Mouse (Mus musculus): ENCODE results near the gene Gadd45b. TPM values are rescaled to one million over a fixed set of nuclear protein-coding genes. Genes with fewer than 3 reads are reported as not detected.

Gene Gadd45b
- total RNA-seq, 2 experiments from 2014 or later, result 8.2 to 14.1 TPM

DNA sequence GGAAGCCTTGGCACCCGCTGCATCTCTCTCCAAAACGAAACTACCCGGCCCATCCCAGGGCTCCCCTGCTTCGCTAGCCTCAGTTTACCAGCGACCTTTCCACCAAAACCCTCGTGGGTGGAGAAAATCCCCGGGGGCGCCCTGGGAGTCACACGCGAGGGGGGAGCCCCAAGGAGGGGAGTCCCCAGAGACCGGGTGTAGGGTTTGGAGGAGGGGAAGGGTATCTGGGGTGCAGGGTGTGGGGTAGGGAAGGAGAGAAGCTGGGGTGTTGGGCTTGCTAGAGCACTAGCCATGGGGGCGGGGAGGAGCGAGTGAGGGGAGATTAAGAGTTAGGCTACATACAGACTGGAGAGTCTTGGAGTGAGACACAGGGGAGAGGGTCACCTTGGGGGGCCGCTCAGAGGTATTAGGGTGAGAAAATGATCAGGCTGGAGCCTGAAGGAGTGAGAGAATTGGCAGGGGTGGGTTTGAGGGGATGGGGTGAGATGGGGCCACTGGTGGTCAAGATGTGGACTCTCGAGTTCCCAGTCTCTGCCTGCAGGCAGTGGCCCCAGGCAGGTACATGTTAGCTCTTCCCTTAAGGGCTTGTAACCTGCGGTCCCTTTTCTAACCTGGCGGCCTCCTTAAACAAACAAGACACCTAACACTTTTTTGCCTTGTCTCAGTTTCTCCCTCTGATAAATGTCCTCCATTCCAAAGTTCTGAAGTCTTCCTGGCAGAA lies 3.0 kb downstream of the Gadd45b start:
- intact Hi-C loops (cut with DNase I), result no loop called here
- DNase-seq (ENCODE audit: low spot score), result no peak

DNA sequence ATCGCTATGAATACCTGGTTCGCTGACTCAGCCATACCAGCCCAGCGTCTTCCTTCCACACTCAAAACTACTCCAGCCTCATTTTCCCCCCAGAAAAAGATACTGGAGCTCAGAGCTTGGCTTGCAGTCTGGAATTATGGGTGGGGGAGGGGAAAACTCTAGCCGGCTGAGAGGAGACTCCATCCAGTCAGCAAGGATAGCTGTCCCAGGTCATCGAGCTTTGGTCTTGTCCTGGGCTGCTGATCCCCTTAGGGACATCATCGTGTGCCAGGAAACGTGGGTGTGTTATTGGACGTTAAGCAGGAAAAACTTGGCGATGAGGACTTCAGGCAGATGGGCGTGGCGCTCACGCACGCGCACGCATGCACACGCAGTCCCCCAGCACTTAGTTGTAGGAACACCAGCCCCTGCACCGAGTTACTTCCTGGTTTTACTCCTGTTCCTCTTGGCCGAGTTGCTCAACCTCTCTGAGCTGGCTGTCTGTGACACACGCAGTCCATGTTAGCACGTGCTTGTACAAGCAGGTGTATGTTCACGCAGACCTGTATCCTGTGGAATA lies 3.6 kb downstream of the Gadd45b start:
- DNase-seq (ENCODE audit: low spot score), result no peak
- intact Hi-C loops (cut with DNase I), result no loop called here

DNA sequence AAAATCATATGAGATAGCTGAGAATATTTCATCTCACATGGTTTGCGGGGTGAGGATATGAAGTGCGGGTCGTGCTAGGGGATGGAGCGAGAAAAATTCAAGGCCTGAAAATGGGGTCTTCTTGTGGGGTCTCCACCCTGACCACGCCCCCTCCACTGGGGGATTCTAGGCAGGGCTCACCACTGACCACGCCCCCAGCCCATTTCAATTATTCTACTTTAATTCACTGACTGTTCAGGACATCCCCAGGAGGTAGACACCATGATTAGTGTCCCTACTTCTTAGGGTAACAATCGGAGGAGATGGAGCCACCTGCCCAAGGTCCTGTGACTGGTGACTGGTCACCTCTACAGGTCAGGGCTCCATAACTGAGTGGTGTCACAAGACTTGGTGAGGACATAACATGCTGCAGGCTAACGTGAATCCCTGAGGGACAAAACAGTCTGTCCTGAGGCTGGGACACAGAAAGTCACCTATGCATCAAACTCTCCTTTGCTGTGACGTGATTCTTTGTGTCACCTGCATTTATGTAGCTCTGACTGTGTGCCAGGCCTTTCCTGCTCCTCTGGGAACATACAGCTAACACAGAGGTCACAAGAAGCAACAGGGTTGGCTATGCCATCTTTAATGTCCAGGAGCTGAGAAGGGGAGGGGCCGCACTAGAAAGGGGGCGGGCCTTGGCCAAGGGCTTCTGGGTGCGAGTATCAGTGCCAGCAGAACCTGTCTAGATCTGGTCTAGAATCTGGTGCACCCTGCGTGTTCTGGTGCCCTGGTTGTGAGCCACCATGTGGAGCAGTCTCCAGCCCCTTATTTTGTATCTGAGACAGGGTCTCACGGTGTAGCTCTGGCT lies 4.5 kb downstream of the Gadd45b start:
- intact Hi-C loops (cut with DNase I), result no loop called here
- DNase-seq (ENCODE audit: low spot score), result no peak

DNA sequence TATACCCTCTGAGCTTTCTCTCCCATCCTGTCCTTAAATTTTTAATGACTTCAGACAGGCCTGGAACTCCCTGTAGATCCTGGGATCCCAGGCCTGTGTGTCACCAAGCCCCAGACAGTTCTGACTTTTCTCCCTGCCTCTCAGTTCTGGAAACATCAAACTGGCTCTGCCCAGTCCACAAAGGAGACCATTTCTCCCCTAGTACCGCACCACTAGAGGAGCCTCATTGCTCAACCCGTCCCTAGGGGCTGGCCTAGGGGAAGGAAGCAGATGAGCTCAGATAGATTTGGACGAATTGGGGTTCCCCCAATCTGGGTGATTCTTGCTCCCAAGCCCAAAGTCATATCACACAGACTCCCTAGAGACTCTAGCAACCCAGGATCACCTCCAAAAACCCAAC lies 5.4 kb downstream of the Gadd45b start:
- no peak for DNase-seq (ENCODE audit: low spot score)

DNA sequence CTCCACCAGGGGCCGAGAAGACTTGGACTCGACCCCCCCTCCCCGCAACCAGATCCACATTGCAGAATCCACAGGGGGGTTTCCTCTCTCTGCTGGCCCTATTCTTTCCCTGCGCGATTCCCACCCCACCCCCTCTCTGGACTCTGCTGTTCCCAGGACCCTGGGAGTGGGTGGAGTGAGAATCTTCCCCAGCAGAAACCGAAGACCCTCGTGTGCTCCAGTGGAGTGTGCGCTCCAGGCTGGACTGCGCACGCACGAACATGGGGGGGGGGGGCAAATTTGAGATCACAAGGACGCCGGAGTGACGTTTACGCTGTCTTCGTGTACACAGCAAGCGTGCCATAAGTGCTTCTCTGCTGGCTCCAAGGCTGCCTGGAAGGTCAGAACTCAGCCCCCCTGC lies 5.8 kb downstream of the Gadd45b start:
- intact Hi-C loops (cut with DNase I), result no loop called here
- no peak for DNase-seq (ENCODE audit: low spot score)

More for the DNA sequence above, 5.4 kb downstream of the Gadd45b start:
- intact Hi-C loops (cut with DNase I), result no loop called here

DNA sequence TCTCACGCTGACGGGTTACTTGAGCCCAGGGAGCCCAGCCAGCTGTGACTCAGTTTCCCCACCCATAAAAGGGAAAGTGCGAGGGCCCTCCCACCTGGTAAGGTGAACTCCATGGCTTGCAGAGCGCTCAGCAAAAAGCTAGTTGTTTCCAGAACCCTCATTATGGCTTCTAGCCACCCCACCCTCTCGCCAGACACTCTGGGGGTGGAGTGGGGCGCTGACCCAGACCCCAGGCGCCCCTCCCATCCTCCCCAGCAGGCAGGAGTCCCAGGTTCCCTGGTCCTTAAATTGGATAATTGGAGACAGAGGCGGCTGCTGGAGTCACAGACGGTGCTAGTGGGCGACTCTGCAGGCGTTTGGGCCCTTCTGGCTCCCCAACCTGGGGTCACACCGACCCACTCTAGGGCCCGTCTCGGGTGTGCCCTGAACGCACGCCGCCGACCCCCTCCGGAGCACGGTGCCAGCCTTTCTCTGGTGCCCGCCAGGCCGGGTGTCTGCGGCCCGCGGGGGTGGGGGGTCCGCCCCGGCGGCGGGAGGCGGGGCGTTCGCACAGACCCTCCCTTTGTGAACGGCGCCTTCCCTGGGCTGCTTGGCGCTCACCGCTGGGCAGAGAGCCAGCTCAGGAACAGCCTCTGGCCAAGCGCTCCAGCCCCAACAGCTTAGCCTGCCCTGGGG lies 6.4 kb downstream of the Gadd45b start:
- DNase-seq (ENCODE audit: low spot score), result no peak

DNA sequence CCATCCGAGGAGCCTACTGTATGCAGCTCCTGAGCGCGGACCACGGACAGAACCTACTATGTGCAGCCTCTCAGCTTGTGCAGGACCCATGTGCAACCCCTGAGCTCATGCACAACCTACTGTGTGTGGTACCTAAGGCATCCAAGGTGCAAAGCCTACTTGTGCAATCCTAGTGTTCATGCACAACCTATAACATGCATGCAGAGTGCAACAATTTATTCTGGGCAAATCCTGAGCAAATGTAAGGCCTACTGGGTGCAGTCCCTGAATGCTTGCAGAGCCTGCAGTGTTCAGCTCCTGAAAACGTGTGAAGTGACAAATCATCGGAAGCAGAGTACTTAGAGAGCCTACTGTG lies 6.9 kb downstream of the Gadd45b start:
- no peak for DNase-seq (ENCODE audit: low spot score)
- intact Hi-C loops (cut with DNase I), result no loop called here

More for the DNA sequence above, 6.4 kb downstream of the Gadd45b start:
- intact Hi-C loops (cut with DNase I), result no loop called here

DNA sequence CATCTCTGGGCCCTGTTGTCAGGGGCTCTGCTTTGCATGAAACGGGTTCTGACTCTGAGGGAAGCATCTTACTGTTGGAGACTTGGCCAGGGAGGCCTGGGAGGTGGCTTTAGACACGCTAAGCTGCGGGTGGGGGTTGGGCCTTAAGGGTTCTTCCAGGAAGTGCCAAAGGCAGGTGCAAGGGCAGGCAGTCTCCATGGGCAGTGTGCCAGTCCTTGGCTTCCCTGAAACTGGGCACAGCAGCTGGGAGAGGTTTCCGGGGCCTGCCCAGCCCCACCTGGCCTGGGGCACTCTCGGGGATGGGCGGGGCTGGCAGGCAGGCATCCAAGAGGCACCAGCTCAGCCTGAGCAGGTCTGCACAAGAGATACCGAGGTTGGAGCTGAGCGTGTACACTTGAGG lies 7.8 kb downstream of the Gadd45b start:
- DNase-seq (ENCODE audit: low spot score), result no peak
- intact Hi-C loops (cut with DNase I), result no loop called here

DNA sequence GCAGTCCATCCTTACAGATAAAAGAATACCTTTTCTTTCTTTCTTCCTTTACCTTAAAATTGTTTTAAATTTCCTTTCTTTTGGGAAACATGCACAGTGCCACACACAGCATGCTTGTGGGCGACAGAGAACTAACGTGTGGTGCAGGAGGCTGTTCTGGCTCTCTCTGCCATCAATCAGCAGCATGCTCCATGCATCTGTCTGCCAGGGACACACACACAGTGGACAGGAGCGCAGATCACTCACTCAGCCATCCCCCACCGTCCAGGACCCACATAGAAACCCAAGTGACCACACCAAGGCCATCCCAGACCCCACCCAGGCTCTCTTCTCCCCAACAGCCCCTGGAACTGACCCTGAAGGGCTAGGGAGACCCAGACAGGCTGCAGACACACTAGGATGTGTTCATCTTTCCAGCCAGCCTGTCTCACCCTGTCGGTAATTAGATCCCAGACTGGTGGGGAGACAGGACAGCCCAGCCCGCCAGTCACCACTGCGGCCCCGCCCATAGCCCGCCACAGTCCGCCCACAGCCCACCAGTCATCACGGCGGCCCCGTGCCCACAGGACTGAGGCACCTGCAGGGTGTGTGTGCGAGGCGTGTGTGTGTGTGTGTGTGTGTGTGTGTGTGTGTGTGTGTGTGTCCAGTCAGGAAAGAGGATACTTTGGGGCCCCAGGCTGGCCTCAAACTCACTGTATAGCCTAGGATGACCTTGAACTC lies 9.1 kb downstream of the Gadd45b start:
- DNase-seq (ENCODE audit: low spot score), result no peak
- intact Hi-C loops (cut with DNase I), result no loop called here

DNA sequence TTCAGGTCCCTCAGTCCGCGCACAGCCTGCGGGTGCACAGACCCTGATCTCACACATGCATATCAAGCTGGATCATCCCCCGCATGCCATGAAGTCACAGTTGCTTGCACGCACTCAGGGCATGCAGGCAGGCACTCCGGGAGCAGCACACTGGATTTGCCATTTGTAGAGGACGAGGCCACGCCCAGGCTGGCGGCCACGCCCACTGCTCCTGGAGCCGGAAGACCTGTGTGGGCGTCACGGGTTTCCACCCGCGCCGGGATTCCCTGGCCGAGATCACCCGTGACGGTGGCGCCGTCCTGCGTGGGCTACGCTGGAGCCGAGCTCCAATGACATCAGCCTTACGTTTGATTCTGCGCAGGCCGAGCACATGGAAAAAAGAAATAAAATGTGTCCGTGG lies 9.8 kb downstream of the Gadd45b start:
- intact Hi-C loops (cut with DNase I), result no loop called here

DNA sequence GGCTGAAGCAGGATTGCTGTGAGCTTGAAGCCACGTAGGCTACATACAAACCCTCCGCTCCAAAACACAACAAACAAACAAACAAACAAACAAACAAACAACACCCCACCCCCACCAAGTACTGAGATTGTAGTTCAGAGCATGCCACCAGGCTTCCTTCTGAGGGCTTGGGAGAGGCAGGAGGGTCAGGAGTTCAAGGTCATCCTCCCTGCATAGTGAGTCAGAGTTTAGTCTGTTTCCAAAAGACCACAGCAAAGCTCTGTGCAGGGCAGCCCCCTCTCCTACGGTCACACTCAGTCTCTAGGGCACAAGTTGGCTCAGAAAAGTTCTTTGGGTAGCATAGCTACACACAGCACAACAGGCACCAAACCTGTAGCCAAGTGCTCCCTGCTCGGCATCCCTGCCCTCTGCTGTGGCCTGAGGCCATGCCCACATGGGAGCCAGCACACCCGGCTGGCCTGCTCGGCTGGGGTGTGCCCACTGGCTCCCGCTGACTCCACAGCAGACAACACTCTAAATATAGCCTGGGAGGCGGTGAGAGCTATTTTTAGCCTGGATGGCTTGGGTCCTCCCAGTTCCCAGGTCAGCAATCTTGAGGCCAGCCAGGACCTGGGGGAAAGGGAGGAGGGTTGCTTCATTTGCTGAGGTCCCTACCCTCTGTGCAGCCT lies 10.6 kb downstream of the Gadd45b start:
- intact Hi-C loops (cut with DNase I), result no loop called here
- DNase-seq (ENCODE audit: low spot score), result peak; percentile 74

More for the DNA sequence above, 9.8 kb downstream of the Gadd45b start:
- DNase-seq (ENCODE audit: low spot score), result peak; percentile 75

DNA sequence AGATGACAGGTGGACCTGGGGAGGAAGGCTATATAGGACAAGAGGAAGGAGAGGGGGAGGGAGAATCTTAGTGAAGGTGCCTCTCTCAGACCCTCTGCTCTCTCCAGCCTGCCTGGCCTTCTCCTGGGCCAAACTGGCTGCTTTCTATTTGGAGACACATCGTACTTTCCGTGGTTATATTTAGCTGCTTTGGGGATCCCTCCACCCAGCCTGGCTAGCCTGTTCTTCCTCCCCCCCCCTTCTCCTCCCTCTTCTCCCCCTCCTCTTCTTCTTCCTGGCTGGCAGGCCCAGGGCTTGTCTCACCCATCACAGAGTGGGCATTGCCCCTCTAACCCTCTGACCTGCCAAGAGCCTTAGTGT lies 11.1 kb downstream of the Gadd45b start:
- intact Hi-C loops (cut with DNase I), result no loop called here
- DNase-seq (ENCODE audit: low spot score), result no peak

DNA sequence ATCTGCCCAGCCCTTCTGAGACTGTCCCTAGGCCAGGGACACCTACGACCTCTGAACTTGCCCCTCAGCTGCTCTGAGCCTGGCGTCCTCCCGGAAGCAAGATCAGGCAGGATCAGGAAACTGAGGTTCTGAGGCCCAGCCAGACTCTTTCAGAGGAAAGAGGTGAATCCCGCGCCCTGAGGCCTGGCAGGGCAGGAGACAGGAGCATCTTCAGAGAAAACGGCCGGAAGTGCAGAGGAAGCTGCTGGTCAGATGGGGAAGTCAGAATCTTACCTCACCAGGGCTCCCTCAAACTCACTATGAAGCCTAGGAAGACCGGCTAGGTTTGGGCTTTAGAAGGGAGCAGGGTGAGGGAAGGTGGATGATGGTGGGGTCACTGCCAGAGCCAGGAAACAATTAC lies 13.0 kb downstream of the Gadd45b start:
- DNase-seq (ENCODE audit: low spot score), result no peak
- intact Hi-C loops (cut with DNase I), result no loop called here

DNA sequence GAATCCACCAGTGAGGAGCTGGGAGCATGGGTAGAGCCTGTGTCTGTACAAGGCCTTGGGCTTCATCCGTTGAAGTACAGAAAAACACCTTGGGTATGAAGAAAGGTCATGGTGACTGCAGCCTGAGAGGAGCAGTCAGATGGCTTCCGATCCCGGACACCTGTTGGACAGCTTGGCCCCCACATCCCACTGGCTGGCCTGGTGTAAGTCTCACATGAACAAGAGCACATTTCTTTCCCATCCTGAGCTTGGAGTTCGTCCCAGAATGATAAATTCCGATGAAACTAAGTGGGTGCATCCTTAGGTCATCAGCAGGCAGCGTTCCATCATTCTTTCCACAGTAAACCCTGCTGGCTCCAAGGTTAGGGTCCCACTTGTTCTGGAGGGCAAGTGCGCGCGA lies 13.8 kb downstream of the Gadd45b start:
- DNase-seq (ENCODE audit: low spot score), result no peak
- intact Hi-C loops (cut with DNase I), result no loop called here

DNA sequence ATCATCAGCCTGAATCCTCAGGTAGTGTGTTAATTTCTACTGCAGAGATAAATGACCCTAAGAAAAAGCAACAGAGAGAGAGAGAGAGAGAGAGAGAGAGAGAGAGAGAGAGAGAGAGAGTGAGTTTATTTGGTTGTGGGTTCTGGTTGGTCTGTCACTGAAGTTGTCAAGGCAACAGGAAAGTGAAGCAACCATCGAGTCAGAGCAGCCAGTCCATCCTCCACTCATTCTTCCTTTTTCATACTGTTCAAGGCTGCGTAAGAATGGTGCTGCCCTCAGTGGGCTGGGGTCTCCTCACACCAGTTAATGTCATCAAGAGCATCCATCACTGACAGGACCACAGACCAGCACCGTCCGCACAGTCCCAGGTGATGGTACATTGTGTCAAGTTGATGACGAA lies 14.4 kb downstream of the Gadd45b start:
- no peak for DNase-seq (ENCODE audit: low spot score)
- intact Hi-C loops (cut with DNase I), result no loop called here

DNA sequence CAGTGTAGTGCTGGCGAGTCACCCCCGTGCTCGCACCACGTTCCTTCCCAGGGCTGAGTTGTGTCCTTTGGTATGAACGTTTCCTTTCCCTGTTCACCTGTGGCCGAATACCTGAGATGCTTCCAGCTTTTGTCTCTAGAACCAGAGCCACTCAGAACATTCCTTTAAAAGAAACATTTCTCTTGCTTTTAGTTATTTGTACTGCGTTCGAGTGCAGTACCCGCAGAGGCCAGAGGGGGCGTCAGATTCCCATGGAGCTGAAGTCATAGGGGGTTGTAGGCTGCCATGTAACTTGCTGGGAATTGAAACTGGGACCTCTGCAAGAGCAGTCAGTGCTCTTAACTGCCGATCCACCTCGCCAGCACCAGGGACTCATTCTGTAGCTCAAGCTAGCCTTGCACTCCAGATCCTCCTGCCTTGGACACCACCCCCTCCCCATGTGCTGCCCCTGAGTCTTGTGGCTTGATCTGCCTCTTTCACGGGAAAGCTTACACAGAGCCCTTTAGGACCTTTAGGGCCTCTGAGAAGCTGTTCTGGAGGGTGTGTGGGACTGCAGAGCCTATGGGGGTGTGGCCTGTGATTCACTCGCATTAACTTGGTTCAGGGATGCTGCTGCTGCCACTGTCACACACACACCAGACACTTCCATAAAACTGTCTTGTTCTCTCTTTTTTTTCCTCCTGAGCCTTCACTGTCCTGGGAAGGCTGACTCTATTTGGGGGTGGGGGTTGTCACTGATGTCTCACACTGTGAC lies 17.0 kb downstream of the Gadd45b start:
- intact Hi-C loops (cut with DNase I), result no loop called here
- no peak for DNase-seq (ENCODE audit: low spot score)

DNA sequence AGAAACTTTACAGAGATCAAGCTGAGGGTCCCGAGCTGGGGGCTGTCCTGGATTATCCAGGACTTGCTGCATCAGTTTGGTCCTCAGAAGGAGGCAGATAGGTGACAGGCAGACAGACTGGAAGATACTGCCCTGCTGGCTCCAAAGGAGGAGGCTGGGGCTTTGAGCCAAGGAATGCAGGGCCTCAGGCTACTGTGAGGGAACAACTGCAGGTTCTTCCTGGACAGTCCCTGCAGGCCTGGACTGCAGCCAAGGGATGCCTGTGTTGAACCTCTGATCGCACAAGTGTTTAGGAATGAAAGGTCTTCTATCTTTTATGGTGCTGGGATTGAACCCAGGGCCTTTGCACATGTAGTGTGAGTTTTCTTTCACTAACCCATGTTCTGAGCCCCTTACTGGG lies 17.9 kb downstream of the Gadd45b start:
- intact Hi-C loops (cut with DNase I), result no loop called here
- DNase-seq (ENCODE audit: low spot score), result no peak

DNA sequence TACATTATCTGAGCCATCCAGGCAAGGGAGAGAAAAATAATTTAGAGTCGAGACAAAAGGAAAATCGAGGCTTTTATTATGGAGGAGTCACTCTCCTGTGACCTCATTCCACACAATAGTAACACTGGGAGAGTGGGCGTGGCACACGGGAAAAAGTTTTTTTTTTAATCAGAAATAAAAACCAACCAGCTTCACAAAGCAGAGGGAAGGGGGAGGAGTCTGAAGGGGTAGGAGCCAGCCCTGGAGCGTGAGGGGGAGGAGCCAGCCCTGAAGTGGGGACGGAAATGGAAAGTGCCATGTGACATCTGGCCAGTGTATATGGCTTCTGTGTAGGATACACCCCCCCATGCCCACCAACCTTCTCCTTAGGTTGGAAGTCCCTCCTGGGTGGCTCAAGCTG lies 18.7 kb downstream of the Gadd45b start:
- intact Hi-C loops (cut with DNase I), result no loop called here
- DNase-seq (ENCODE audit: low spot score), result no peak

DNA sequence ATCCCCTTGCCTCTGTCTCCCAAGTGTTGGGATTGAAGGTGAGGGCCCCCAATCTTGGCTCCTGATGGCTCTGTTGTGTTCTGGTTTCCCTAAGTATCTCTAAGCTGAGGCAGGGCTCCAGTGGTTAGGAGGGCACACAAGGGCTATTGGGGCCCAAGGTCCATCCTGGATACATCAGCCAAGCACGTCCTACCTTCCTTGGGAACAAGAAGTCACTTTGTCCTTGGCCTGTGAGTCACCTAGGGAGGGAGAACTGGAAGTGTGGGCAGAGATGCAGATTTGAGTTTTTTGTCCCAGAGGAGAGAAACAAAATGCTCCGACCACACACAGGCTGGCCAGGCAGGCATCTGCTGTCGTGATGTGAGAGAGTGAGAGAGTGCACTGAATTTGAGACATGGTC lies 19.2 kb downstream of the Gadd45b start:
- intact Hi-C loops (cut with DNase I), result no loop called here
- DNase-seq (ENCODE audit: low spot score), result no peak

Measured in heart, postnatal 25 days (tissue).